Mouse (Mus musculus): ENCODE data around the gene Zfp740. TPM values are rescaled to one million over a fixed set of nuclear protein-coding genes. Genes with fewer than 3 reads are reported as not detected.
A peak's percentile ranks its signal among the peaks of the same experiment; 100 is the strongest.

The Zfp740 gene
- polyA plus RNA-seq, 1 experiment from 2014 or later, result 90.0 TPM

- 87% methylated on average over 4 of the region's 4 CpGs for WGBS
Observed at GRCm38 (mm10) chr15:102195373-102195772, 7.7 kb upstream of the Zfp740 start.

GRCm38 (mm10) chr15:102198841-102199240 lies 4.2 kb upstream of the Zfp740 start:
- ATAC-seq, result no peak
- no peak overlapping the region for H3K4me2 ChIP-seq
- WGBS, result 85% methylated on average over 4 of the region's 4 CpGs
- H3K4me3 ChIP-seq, result no peak overlapping the region
- no peaks in the 10 kb centered on the region for H3K27me3 ChIP-seq
- H3K4me1 ChIP-seq, result peaks cover 8% of the 10 kb centered on the region
- H3K9ac ChIP-seq, result no peak overlapping the region
- H3K36me3 ChIP-seq (ENCODE audit: poor library complexity, severe bottlenecking), result 0 out of 2 replicates have a peak, but pooled peaks cover 5% of the 10 kb centered on the region
- H3K27ac ChIP-seq, result no peak overlapping the region
- no peaks in the 10 kb centered on the region for H3K9me3 ChIP-seq (replicated peaks)

More at GRCm38 (mm10) chr15:102195373-102195772, 7.7 kb upstream of the Zfp740 start:
- no peaks in the 10 kb centered on the region for H3K9me3 ChIP-seq (replicated peaks)
- H3K36me3 ChIP-seq (ENCODE audit: poor library complexity, severe bottlenecking), result 0 out of 2 replicates have a peak, but pooled peaks cover 2% of the 10 kb centered on the region
- no peak overlapping the region for H3K4me2 ChIP-seq
- H3K4me3 ChIP-seq, result no peak overlapping the region
- H3K27ac ChIP-seq, result no peak overlapping the region
- no peaks in the 10 kb centered on the region for H3K4me1 ChIP-seq
- no peaks in the 10 kb centered on the region for H3K27me3 ChIP-seq
- no peak overlapping the region for H3K9ac ChIP-seq
- ATAC-seq, result no peak

GRCm38 (mm10) chr15:102203835-102204381 lies 859 bp downstream of the Zfp740 start:
- ATAC-seq, result peak; percentile 52
- 1% methylated on average over 21 of the region's 72 CpGs for WGBS
- no peaks in the 10 kb centered on the region for H3K27me3 ChIP-seq
- peaks cover 40% of the 10 kb centered on the region for H3K36me3 ChIP-seq (ENCODE audit: poor library complexity, severe bottlenecking)
- peak overlapping the region; percentile 80 for H3K4me3 ChIP-seq
- peak overlapping the region; percentile 99 for H3K27ac ChIP-seq
- H3K9me3 ChIP-seq (replicated peaks), result no peaks in the 10 kb centered on the region
- H3K9ac ChIP-seq, result peak overlapping the region; percentile 92
- H3K4me2 ChIP-seq, result peak overlapping the region; percentile 73
- H3K4me1 ChIP-seq, result peaks cover 45% of the 10 kb centered on the region

- H3K27ac ChIP-seq, result peak within 1 kb of the TSS; percentile 99
- H3K36me3 ChIP-seq (ENCODE audit: poor library complexity, severe bottlenecking), result peaks cover 50% of the 10 kb centered on the region
- no peaks in the 10 kb centered on the region for H3K9me3 ChIP-seq (replicated peaks)
- peak within 1 kb of the TSS; percentile 73 for H3K4me2 ChIP-seq
- H3K4me3 ChIP-seq, result peak within 1 kb of the TSS; percentile 80
- no peak for ATAC-seq
- WGBS, result 51% methylated on average over 19 of the region's 19 CpGs
- peak within 1 kb of the TSS; percentile 92 for H3K9ac ChIP-seq
- peaks cover 45% of the 10 kb centered on the region for H3K4me1 ChIP-seq
- H3K27me3 ChIP-seq, result no peaks in the 10 kb centered on the region
Observed at GRCm38 (mm10) chr15:102204674-102205505, 1.8 kb downstream of the Zfp740 start, which contains the start of gene Csad. Csad (minus strand) TSS chr15:102204724.

GRCm38 (mm10) chr15:102205779-102206178 lies 2.7 kb downstream of the Zfp740 start:
- H3K4me3 ChIP-seq, result peak overlapping the region; percentile 80
- peaks cover 54% of the 10 kb centered on the region for H3K36me3 ChIP-seq (ENCODE audit: poor library complexity, severe bottlenecking)
- 25% methylated on average over 8 of the region's 8 CpGs for WGBS
- H3K4me2 ChIP-seq, result peak overlapping the region; percentile 73
- no peaks in the 10 kb centered on the region for H3K27me3 ChIP-seq
- peak overlapping the region; percentile 92 for H3K9ac ChIP-seq
- peak; percentile 28; the same call in 1 of the 2 replicates for ATAC-seq
- H3K27ac ChIP-seq, result peak overlapping the region; percentile 99
- H3K4me1 ChIP-seq, result peaks cover 45% of the 10 kb centered on the region
- no peaks in the 10 kb centered on the region for H3K9me3 ChIP-seq (replicated peaks)

GRCm38 (mm10) chr15:102207351-102207750 lies 4.3 kb downstream of the Zfp740 start:
- no peak overlapping the region for H3K4me3 ChIP-seq
- no peak overlapping the region for H3K27ac ChIP-seq
- 0 out of 2 replicates have a peak overlapping the region, but pooled peaks have one; percentile 34 for H3K9ac ChIP-seq
- H3K27me3 ChIP-seq, result no peaks in the 10 kb centered on the region
- H3K9me3 ChIP-seq (replicated peaks), result no peaks in the 10 kb centered on the region
- peaks cover 43% of the 10 kb centered on the region for H3K4me1 ChIP-seq
- peaks cover 68% of the 10 kb centered on the region for H3K36me3 ChIP-seq (ENCODE audit: poor library complexity, severe bottlenecking)
- no peak for ATAC-seq
- 83% methylated on average over 3 of the region's 3 CpGs for WGBS
- H3K4me2 ChIP-seq, result peak overlapping the region; percentile 5; the same call in 1 of the 2 replicates

- no peak for ATAC-seq
- Histone ChIP-seq H3K27me3 (no peaks in the 10 kb centered on the region), H3K27ac (no peak overlapping the region), H3K9ac (no peak overlapping the region), H3K4me3 (no peak overlapping the region), H3K36me3 (ENCODE audit: poor library complexity, severe bottlenecking) (peaks cover 75% of the 10 kb centered on the region), H3K9me3 (replicated peaks) (no peaks in the 10 kb centered on the region), H3K4me1 (peaks cover 37% of the 10 kb centered on the region), H3K4me2 (no peak overlapping the region)
- WGBS, result 90% methylated on average over 9 of the region's 9 CpGs
Observed at GRCm38 (mm10) chr15:102208092-102208561, 5.1 kb downstream of the Zfp740 start.

GRCm38 (mm10) chr15:102209114-102209513 lies 6.1 kb downstream of the Zfp740 start:
- 87% methylated on average over 8 of the region's 8 CpGs for WGBS
- H3K9me3 ChIP-seq (replicated peaks), result no peaks in the 10 kb centered on the region
- H3K27ac ChIP-seq, result no peak overlapping the region
- no peak overlapping the region for H3K4me2 ChIP-seq
- peaks cover 37% of the 10 kb centered on the region for H3K4me1 ChIP-seq
- H3K9ac ChIP-seq, result no peak overlapping the region
- no peak for ATAC-seq
- peaks cover 85% of the 10 kb centered on the region for H3K36me3 ChIP-seq (ENCODE audit: poor library complexity, severe bottlenecking)
- H3K27me3 ChIP-seq, result no peaks in the 10 kb centered on the region
- H3K4me3 ChIP-seq, result no peak overlapping the region

- no peak overlapping the region for H3K4me2 ChIP-seq
- 94% methylated on average over 4 of the region's 4 CpGs for WGBS
- no peak overlapping the region for H3K4me3 ChIP-seq
- no peaks in the 10 kb centered on the region for H3K9me3 ChIP-seq (replicated peaks)
- no peaks in the 10 kb centered on the region for H3K27me3 ChIP-seq
- no peak overlapping the region for H3K27ac ChIP-seq
- peaks cover 21% of the 10 kb centered on the region for H3K4me1 ChIP-seq
- ATAC-seq, result no peak
- H3K36me3 ChIP-seq (ENCODE audit: poor library complexity, severe bottlenecking), result peaks cover 93% of the 10 kb centered on the region
- no peak overlapping the region for H3K9ac ChIP-seq
Observed at GRCm38 (mm10) chr15:102210816-102211215, 7.8 kb downstream of the Zfp740 start.

GRCm38 (mm10) chr15:102211895-102212294 lies 8.8 kb downstream of the Zfp740 start:
- no peak overlapping the region for H3K4me2 ChIP-seq
- peaks cover 11% of the 10 kb centered on the region for H3K4me1 ChIP-seq
- 89% methylated on average over 6 of the region's 6 CpGs for WGBS
- ATAC-seq, result no peak
- H3K9me3 ChIP-seq (replicated peaks), result no peaks in the 10 kb centered on the region
- no peak overlapping the region for H3K9ac ChIP-seq
- H3K27me3 ChIP-seq, result no peaks in the 10 kb centered on the region
- peaks cover 94% of the 10 kb centered on the region for H3K36me3 ChIP-seq (ENCODE audit: poor library complexity, severe bottlenecking)
- no peak overlapping the region for H3K27ac ChIP-seq
- no peak overlapping the region for H3K4me3 ChIP-seq

- H3K36me3 ChIP-seq (ENCODE audit: poor library complexity, severe bottlenecking), result peaks cover 81% of the 10 kb centered on the region
Observed at GRCm38 (mm10) chr15:102214132-102214531, 11.1 kb downstream of the Zfp740 start.

GRCm38 (mm10) chr15:102215624-102216023 lies 12.6 kb downstream of the Zfp740 start:
- Histone ChIP-seq H3K4me3 (no peak overlapping the region), H3K4me2 (no peak overlapping the region), H3K27me3 (no peaks in the 10 kb centered on the region), H3K9me3 (replicated peaks) (no peaks in the 10 kb centered on the region), H3K27ac (no peak overlapping the region), H3K9ac (no peak overlapping the region), H3K4me1 (no peaks in the 10 kb centered on the region), H3K36me3 (ENCODE audit: poor library complexity, severe bottlenecking) (peaks cover 66% of the 10 kb centered on the region)
- ATAC-seq, result no peak
- WGBS, result 78% methylated on average over 6 of the region's 6 CpGs

More at GRCm38 (mm10) chr15:102214132-102214531, 11.1 kb downstream of the Zfp740 start:
- Histone ChIP-seq H3K4me3 (no peak overlapping the region), H3K4me1 (no peaks in the 10 kb centered on the region), H3K9ac (no peak overlapping the region), H3K27me3 (no peaks in the 10 kb centered on the region), H3K4me2 (no peak overlapping the region), H3K27ac (no peak overlapping the region), H3K9me3 (replicated peaks) (no peaks in the 10 kb centered on the region)
- no peak for ATAC-seq
- 45% methylated on average over 2 of the region's 2 CpGs for WGBS
